ENCODE assay signal across 9 mouse cellular contexts in genomic region chr17:71782242-71782698, GRCm38 (mm10). TPM values are rescaled to one million over a fixed set of nuclear protein-coding genes. Genes with fewer than 3 reads are reported as not detected.
DNase-seq lines count a peak whose midpoint lies in the region; ATAC-seq lines count a peak whose summit lies in the region.
"Had no signal": no experiment of that assay in that cellular context is flagged by ENCODE, and none has a peak within 500 bp of the region (broad histone marks: within the 10 kb centered on the region; RNA-seq: fewer than 3 reads in every experiment).

No protein-coding gene starts in this region.

- H3K9ac ChIP-seq in neural tube, embryonic 12.5 days: peak overlapping the region; percentile 87

- H3K27ac ChIP-seq in neural tube, embryonic 12.5 days: no peak overlapping the region

- H3K4me2 ChIP-seq in neural tube, embryonic 12.5 days (replicated peaks): peak overlapping the region; percentile 89

- peaks cover 6% of the 10 kb centered on the region; the same call in 1 of the 2 replicates for H3K9me3 ChIP-seq in neural tube, embryonic 12.5 days

- no peaks in the 10 kb centered on the region for H3K27me3 ChIP-seq in neural tube, embryonic 12.5 days (replicated peaks)

- no peaks in the 10 kb centered on the region for H3K36me3 ChIP-seq in neural tube, embryonic 12.5 days

- peaks cover 10% of the 10 kb centered on the region for H3K4me1 ChIP-seq in neural tube, embryonic 12.5 days

- H3K4me3 ChIP-seq in neural tube, embryonic 12.5 days: peak overlapping the region; percentile 93

- DNase-seq in layer of hippocampus, adult 11-12 months (ENCODE audit: low spot score): peak; percentile 21
- no peak for DNase-seq in layer of hippocampus, adult 9-10 months (ENCODE audit: low spot score)
- peak; percentile 45 for DNase-seq in embryo, embryonic 10 days (ENCODE audit: low spot score)
- peak; percentile 13 to 25 for DNase-seq in frontal cortex, postnatal 36 days (ENCODE audit: low spot score in 2 of 2)
- DNase-seq in layer of hippocampus, postnatal 14 days (ENCODE audit: low spot score in 2 of 2): peak; percentile 29 to 41
- DNase-seq in ovary, postnatal 10 days (ENCODE audit: low spot score): no peak
- DNase-seq in thymus, postnatal 10 days (ENCODE audit: low spot score in 2 of 2): no peak

- ATAC-seq in neural tube, embryonic 12.5 days (ENCODE audit: low FRiP score, low read depth): peak; percentile 91

- WGBS in neural tube, embryonic 12.5 days: 2% methylated on average over 17 of the region's 29 CpGs

RNA-seq across cellular contexts. Expression of gene Clip4, which starts 14.0 kb away (rescaled TPM):
- 10 to 100 TPM; 71.5 to 79.2 TPM for total RNA-seq in layer of hippocampus, postnatal 14 days (2021)
- polyA plus RNA-seq in neural tube, embryonic 12.5 days (2016; fragmentation: Nextera tagmentation; extraction: Ambion mirVana): 9.1 and 9.6 TPM in 2 replicates

RNA-seq across cellular contexts. Expression of gene Pcare, which starts 29.6 kb away (rescaled TPM):
- total RNA-seq in layer of hippocampus, postnatal 14 days (2021): under 1 TPM; 0.12 to 0.17 TPM
- polyA plus RNA-seq in neural tube, embryonic 12.5 days (2016; fragmentation: Nextera tagmentation; extraction: Ambion mirVana): not detected in 2 replicates
- total RNA-seq: adrenal gland, postnatal 4 days had no signal

Comparison
In these comparisons a context has a peak if more than half of its experiments do, and no peak if none do; other contexts are left out.
1. DNase-seq: peak in layer of hippocampus, adult 11-12 months (single experiment), embryo, embryonic 10 days (single experiment), frontal cortex, postnatal 36 days (2 of 2) and layer of hippocampus, postnatal 14 days (2 of 2); none in layer of hippocampus, adult 9-10 months (single experiment), ovary, postnatal 10 days (single experiment) and thymus, postnatal 10 days (0 of 2).